Mouse (Mus musculus): ENCODE measurements at regions not wholly inside any gene's neighbourhood (a gene's known extent, or its start where the extent isn't known, plus 50 kb on each side); places are given as distances from the start of the nearest gene placed in this dataset.

GRCm38 (mm10) chr6:51196391-51196790, 236.1 kb upstream of the Nfe2l3 start:
- TF ChIP-seq CTCF (conservative IDR thresholded peaks at IDR 0.05; ENCODE audit: insufficient read depth, insufficient read length, low read depth, low read length) = no peak
- no peak for TF ChIP-seq POLR2A (IDR thresholded peaks at IDR 0.05; ENCODE audit: low read depth, low read length)

Measured in kidney, adult 2 months (tissue).